Mouse (Mus musculus): ENCODE data around the gene Cracr2a.

GRCm38 (mm10) chr6:127538118-127538517, 23.0 kb upstream of the Cracr2a start:
- no peak for TF ChIP-seq CTCF (IDR thresholded peaks at IDR 0.05; ENCODE audit: extremely low read depth, insufficient read depth, insufficient read length, insufficient replicate concordance)
- no peak for TF ChIP-seq POLR2A (IDR thresholded peaks at IDR 0.05; ENCODE audit: low read depth, low read length)
